In genomic region chr11:34980210-34980609, GRCm38 (mm10) we compare ENCODE assay signal across 28 mouse cellular contexts.
DNase-seq lines count a peak whose midpoint lies in the region; ATAC-seq and TF ChIP-seq lines count a peak whose summit lies in the region.
"Had no signal": no experiment of that assay in that cellular context is flagged by ENCODE, and none has a peak within 500 bp of the region (broad histone marks: within the 10 kb centered on the region; RNA-seq: fewer than 3 reads in every experiment).

No protein-coding gene starts in this region.

- 85% methylated on average over 1 of the region's 1 CpGs for WGBS in heart, embryonic 11.5 days (ENCODE audit: insufficient replicate concordance)
- WGBS in lung, embryonic 16.5 days = 67% methylated on average over 1 of the region's 1 CpGs

- peak; percentile 17 for DNase-seq in heart, adult 8-10 months (ENCODE audit: low spot score)
- DNase-seq in lung, postnatal 36 days = no peak
- DNase-seq in Patski (ENCODE audit: low read depth, low spot score) = peak; percentile 27
- no peak for DNase-seq in kidney, adult 9 months
- no peak for DNase-seq in left cerebral cortex, adult 9 months (ENCODE audit: low spot score in 2 of 2)
- DNase-seq: adrenal gland, postnatal 10 days; B cell, adult 2 months; cerebellum, adult 8-10 months; cerebellum, postnatal 25 days; kidney, adult 11 months; kidney, postnatal 4 days; left cerebral cortex, postnatal 4 days; liver; right cerebral cortex, postnatal 25 days; spleen, adult 18-20 months; thymus, postnatal 4 days had no signal

- H3K36me3 ChIP-seq in heart, embryonic 11.5 days (ENCODE audit: control insufficient read depth, insufficient read depth, low read length) = no peaks in the 10 kb centered on the region
- no peaks in the 10 kb centered on the region for H3K36me3 ChIP-seq in lung, embryonic 16.5 days (ENCODE audit: control insufficient read depth, insufficient read depth, low read length)
- H3K36me3 ChIP-seq: embryonic facial prominence, embryonic 12.5 days; heart, embryonic 10.5 days; hindbrain, embryonic 10.5 days; hindbrain, embryonic 15.5 days had no signal

- no peak for ATAC-seq in heart, embryonic 11.5 days (replicated peaks; ENCODE audit: insufficient number of reproducible peaks, low FRiP score, low TSS enrichment)
- no peak for ATAC-seq in lung, embryonic 16.5 days (ENCODE audit: low read depth)
- ATAC-seq in Patski = peak; percentile 60
- ATAC-seq: forebrain, embryonic 13.5 days; inflammation-experienced regulatory T-cells, adult 6 months; midbrain, embryonic 16.5 days had no signal

- H3K9me3 ChIP-seq in heart, embryonic 11.5 days (replicated peaks; ENCODE audit: control insufficient read depth, low read length) = no peaks in the 10 kb centered on the region
- no peaks in the 10 kb centered on the region for H3K9me3 ChIP-seq in lung, embryonic 16.5 days (ENCODE audit: control insufficient read depth, low read length)
- H3K9me3 ChIP-seq: embryonic facial prominence, embryonic 12.5 days; forebrain, embryonic 13.5 days; heart, embryonic 10.5 days; hindbrain, embryonic 10.5 days; hindbrain, embryonic 15.5 days had no signal

- no peak overlapping the region for H3K4me2 ChIP-seq in heart, embryonic 11.5 days
- no peak overlapping the region for H3K4me2 ChIP-seq in lung, embryonic 16.5 days (ENCODE audit: low read depth, low read length)
- H3K4me2 ChIP-seq: embryonic facial prominence, embryonic 12.5 days; forebrain, embryonic 13.5 days; hindbrain, embryonic 15.5 days; midbrain, embryonic 11.5 days had no signal

- H3K4me1 ChIP-seq in heart, embryonic 11.5 days (ENCODE audit: control insufficient read depth, insufficient read depth, low read length) = peaks cover 4% of the 10 kb centered on the region; the same call in 1 of the 2 replicates
- peaks cover 8% of the 10 kb centered on the region for H3K4me1 ChIP-seq in lung, embryonic 16.5 days (replicated peaks; ENCODE audit: control insufficient read depth, insufficient read depth, low read length)
- H3K4me1 ChIP-seq in embryonic fibroblast, embryonic 13.5 days (ENCODE audit: control insufficient read depth, insufficient read depth, low read length) = peaks cover 9% of the 10 kb centered on the region
- H3K4me1 ChIP-seq: embryonic facial prominence, embryonic 12.5 days; forebrain, embryonic 13.5 days; hindbrain, embryonic 15.5 days had no signal

- CTCF ChIA-PET in Patski (lab: Charles Lee) = no interaction called here

- POLR2A ChIA-PET in Patski (lab: Charles Lee) = no interaction called here

- TF ChIP-seq CTCF in Patski (IDR thresholded peaks at IDR 0.05) = no peak
- no peak for TF ChIP-seq CTCF in embryonic fibroblast, embryonic 13.5 days (IDR thresholded peaks at IDR 0.05; ENCODE audit: borderline replicate concordance, insufficient read depth, low read length)

- no peak for TF ChIP-seq POLR2A in embryonic fibroblast, embryonic 13.5 days (IDR thresholded peaks at IDR 0.05; ENCODE audit: low read depth, low read length)

- H3K4me3 ChIP-seq in heart, embryonic 11.5 days (ENCODE audit: low read depth, low read length) = no peak overlapping the region
- H3K4me3 ChIP-seq in lung, embryonic 16.5 days (ENCODE audit: low read length) = no peak overlapping the region
- H3K4me3 ChIP-seq in embryonic fibroblast, embryonic 13.5 days (ENCODE audit: insufficient read depth, low read length) = no peak overlapping the region
- H3K4me3 ChIP-seq: embryonic facial prominence, embryonic 12.5 days; forebrain, embryonic 13.5 days; heart, embryonic 10.5 days; hindbrain, embryonic 10.5 days; hindbrain, embryonic 15.5 days had no signal

- H3K27me3 ChIP-seq in heart, embryonic 11.5 days (ENCODE audit: control insufficient read depth, insufficient read depth, low read length) = no peaks in the 10 kb centered on the region
- H3K27me3 ChIP-seq in lung, embryonic 16.5 days (ENCODE audit: control insufficient read depth, insufficient read depth, low read depth, low read length) = no peaks in the 10 kb centered on the region
- no peaks in the 10 kb centered on the region for H3K27me3 ChIP-seq in Patski
- H3K27me3 ChIP-seq: embryonic facial prominence, embryonic 12.5 days; forebrain, embryonic 13.5 days; hindbrain, embryonic 15.5 days had no signal

- H3K27ac ChIP-seq in heart, embryonic 11.5 days (ENCODE audit: low read depth, low read length) = no peak overlapping the region
- peak overlapping the region; percentile 5; the same call in 1 of the 2 replicates for H3K27ac ChIP-seq in lung, embryonic 16.5 days (ENCODE audit: low read length)
- H3K27ac ChIP-seq in embryonic fibroblast, embryonic 13.5 days (ENCODE audit: insufficient read depth, low read length) = peak overlapping the region; percentile 74
- H3K27ac ChIP-seq: embryonic facial prominence, embryonic 12.5 days; forebrain, embryonic 13.5 days; heart, embryonic 10.5 days; hindbrain, embryonic 10.5 days; hindbrain, embryonic 15.5 days; liver, embryonic 14.5 days had no signal

- in situ Hi-C loops in Patski (cut with MboI; ENCODE audit: low pct_unique_long_range_greater_than_20kb) = no loop called here

- H3K9ac ChIP-seq in heart, embryonic 11.5 days (ENCODE audit: low read depth, low read length) = no peak overlapping the region
- H3K9ac ChIP-seq in lung, embryonic 16.5 days (ENCODE audit: low read length) = no peak overlapping the region
- H3K9ac ChIP-seq: embryonic facial prominence, embryonic 12.5 days; forebrain, embryonic 13.5 days; hindbrain, embryonic 15.5 days; liver, embryonic 14.5 days had no signal

Comparison
In these comparisons a context has a peak if more than half of its experiments do, and no peak if none do; other contexts are left out.
1. DNase-seq: peak in heart, adult 8-10 months (single experiment) and Patski (single experiment); none in lung, postnatal 36 days (single experiment), kidney, adult 9 months (single experiment) and left cerebral cortex, adult 9 months (0 of 2).